In genomic region chr12:109540739-109541539, GRCm38 (mm10) we compare ENCODE assay signal across 8 mouse cellular contexts. TPM values are rescaled to one million over a fixed set of nuclear protein-coding genes. Genes with fewer than 3 reads are reported as not detected.
DNase-seq lines count a peak whose midpoint lies in the region; TF ChIP-seq lines count a peak whose summit lies in the region.

No protein-coding gene starts in this region.

- TF ChIP-seq CTCF in E14TG2a.4 (conservative IDR thresholded peaks at IDR 0.05; ENCODE audit: low read length): no peak
- no peak for TF ChIP-seq CTCF in embryonic fibroblast, embryonic 13.5 days (IDR thresholded peaks at IDR 0.05; ENCODE audit: borderline replicate concordance, insufficient read depth, low read length)

- H3K9me3 ChIP-seq in E14TG2a.4 (ENCODE audit: low read length): peaks cover 64% of the 10 kb centered on the region

- peak overlapping the region; percentile 84 for H3K4me3 ChIP-seq in E14TG2a.4 (replicated peaks; ENCODE audit: low read length)
- H3K4me3 ChIP-seq in embryonic fibroblast, embryonic 13.5 days (ENCODE audit: insufficient read depth, low read length): peak overlapping the region; percentile 78

- H3K36me3 ChIP-seq in E14TG2a.4 (ENCODE audit: insufficient read depth, low read length): peaks cover 14% of the 10 kb centered on the region

- TF ChIP-seq POLR2A in embryonic fibroblast, embryonic 13.5 days (IDR thresholded peaks at IDR 0.05; ENCODE audit: low read depth, low read length): peak; percentile 84

- peaks cover 2% of the 10 kb centered on the region for H3K27me3 ChIP-seq in E14TG2a.4 (ENCODE audit: insufficient read depth, low read length)

- peak overlapping the region; percentile 93 for H3K27ac ChIP-seq in embryonic fibroblast, embryonic 13.5 days (ENCODE audit: insufficient read depth, low read length)

- H3K4me1 ChIP-seq in E14TG2a.4 (replicated peaks; ENCODE audit: low read depth, low read length): peaks cover 39% of the 10 kb centered on the region
- H3K4me1 ChIP-seq in embryonic fibroblast, embryonic 13.5 days (ENCODE audit: control insufficient read depth, insufficient read depth, low read length): no peaks in the 10 kb centered on the region

- DNase-seq in adrenal gland, postnatal 14 days: peak; percentile 70
- DNase-seq in heart, adult 9 months (ENCODE audit: low spot score in 2 of 2): peak; percentile 32 to 49
- DNase-seq in layer of hippocampus, adult 8-10 months (ENCODE audit: low spot score in 2 of 2): peak; percentile 62 to 70
- peak; percentile 43 for DNase-seq in lung, postnatal 10 days
- peak; percentile 67 for DNase-seq in skeletal muscle tissue, adult 2 months (ENCODE audit: low read depth, low spot score)
- no peak for DNase-seq in spleen, postnatal 14 days (ENCODE audit: low spot score in 2 of 2)

RNA-seq across cellular contexts. Expression of gene Rtl1, which starts 59.2 kb away (rescaled TPM):
- total RNA-seq in adrenal gland, postnatal 14 days (2021): 4.4 and 4.5 TPM in 2 replicates
- 0.53 TPM in 1 of 2 replicates, not detected in the other for polyA plus RNA-seq in embryonic fibroblast, embryonic 13.5 days (2011; ENCODE audit: insufficient read length, low read depth, missing spikeins)
- under 1 TPM in 3 of 4 experiments, not detected in 1; 0.08 to 0.13 (median 0.11) TPM for total RNA-seq in layer of hippocampus, adult 8-10 months (2022)

Comparison
In these comparisons a context has a peak if more than half of its experiments do, and no peak if none do; other contexts are left out.
1. DNase-seq: peak in adrenal gland, postnatal 14 days (single experiment), heart, adult 9 months (2 of 2), layer of hippocampus, adult 8-10 months (2 of 2), lung, postnatal 10 days (single experiment) and skeletal muscle tissue, adult 2 months (single experiment); none in spleen, postnatal 14 days (0 of 2).